Comparison of ENCODE assay signal across 22 mouse cellular contexts in the genomic region with DNA sequence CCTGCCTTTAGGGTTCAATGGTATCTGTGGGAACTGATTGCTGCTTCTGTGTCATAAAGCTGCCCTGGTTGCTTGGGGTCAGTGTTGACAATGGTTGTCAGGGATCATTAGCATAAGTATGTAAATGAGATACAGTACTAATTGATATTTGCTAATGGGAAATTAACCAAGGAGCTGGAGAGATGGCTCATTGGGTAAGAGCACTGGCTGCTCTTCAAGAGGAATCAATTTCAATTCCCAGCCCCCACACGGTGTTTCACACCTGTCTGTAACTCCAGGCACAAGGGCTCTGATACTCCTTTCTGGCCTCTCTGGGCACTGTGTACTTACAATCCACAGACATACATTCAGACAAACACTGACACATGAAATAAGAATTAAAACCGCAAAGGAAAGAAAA.
"Had no signal": no experiment of that assay in that cellular context is flagged by ENCODE, and none has a peak within 500 bp of the region (broad histone marks: within the 10 kb centered on the region; RNA-seq: fewer than 3 reads in every experiment).

No protein-coding gene starts in this region.

- DNase-seq: kidney, adult 18-20 months; kidney, adult 9 months; kidney, postnatal 14 days; kidney, postnatal 4 days; liver; lung, adult 18-20 months; lung, postnatal 10 days; lung, postnatal 36 days; right cerebral cortex, postnatal 25 days; spleen, adult 18-20 months; thymus, postnatal 25 days had no signal

- H3K27ac ChIP-seq: limb, embryonic 10.5 days; limb, embryonic 13.5 days; liver, embryonic 12.5 days; liver, embryonic 15.5 days; lung, embryonic 15.5 days; midbrain, embryonic 10.5 days; midbrain, embryonic 13.5 days; stomach, embryonic 15.5 days had no signal

- ATAC-seq: liver, embryonic 12.5 days; midbrain, embryonic 13.5 days; midbrain, embryonic 16.5 days had no signal

- H3K36me3 ChIP-seq: limb, embryonic 10.5 days; limb, embryonic 13.5 days; liver, embryonic 12.5 days; liver, embryonic 15.5 days; lung, embryonic 15.5 days; midbrain, embryonic 10.5 days; midbrain, embryonic 13.5 days; stomach, embryonic 15.5 days had no signal

- H3K4me3 ChIP-seq: limb, embryonic 10.5 days; limb, embryonic 13.5 days; liver, embryonic 12.5 days; liver, embryonic 15.5 days; lung, embryonic 15.5 days; megakaryocyte, embryonic 14.5 days; midbrain, embryonic 10.5 days; midbrain, embryonic 13.5 days; myocyte; stomach, embryonic 15.5 days had no signal

- H3K4me1 ChIP-seq: limb, embryonic 10.5 days; limb, embryonic 13.5 days; liver, embryonic 12.5 days; megakaryocyte, embryonic 14.5 days had no signal

- H3K4me2 ChIP-seq: limb, embryonic 13.5 days; liver, embryonic 12.5 days; liver, embryonic 15.5 days; lung, embryonic 15.5 days; midbrain, embryonic 13.5 days; stomach, embryonic 15.5 days had no signal

- H3K27me3 ChIP-seq: limb, embryonic 13.5 days; liver, embryonic 12.5 days; liver, embryonic 15.5 days; lung, embryonic 15.5 days; megakaryocyte, embryonic 14.5 days; midbrain, embryonic 13.5 days; stomach, embryonic 15.5 days had no signal

- H3K9ac ChIP-seq: limb, embryonic 13.5 days; liver, embryonic 12.5 days; liver, embryonic 15.5 days; lung, embryonic 15.5 days; midbrain, embryonic 13.5 days; stomach, embryonic 15.5 days had no signal

- H3K9me3 ChIP-seq: limb, embryonic 10.5 days; limb, embryonic 13.5 days; liver, embryonic 12.5 days; liver, embryonic 15.5 days; lung, embryonic 15.5 days; midbrain, embryonic 10.5 days; midbrain, embryonic 13.5 days; stomach, embryonic 15.5 days had no signal
